Mouse (Mus musculus) mature B cell (primary cell): ENCODE measurements around the gene Slc41a2.
"Not testable (repeated sequence)": the region's sequence is repeated elsewhere in the genome, so short reads cannot be mapped to it uniquely, and the experiment has no call there.

Source experiments
- in situ Hi-C: fragments of 300-500 bp; cut with MboI; formaldehyde crosslinking; loops from 2 replicates; pipeline ENCODE4 v1.14.3; 2019

Gene Slc41a2

GRCm38 (mm10) chr10:83337159-83337951 is at the start of gene Slc41a2:
Slc41a2 (minus strand) TSS chr10:83337882.
- in situ Hi-C loops = no loop called here

- in situ Hi-C loops = no loop called here
Observed at GRCm38 (mm10) chr10:83385330-83385910, 47.7 kb upstream of the Slc41a2 start.

DNA sequence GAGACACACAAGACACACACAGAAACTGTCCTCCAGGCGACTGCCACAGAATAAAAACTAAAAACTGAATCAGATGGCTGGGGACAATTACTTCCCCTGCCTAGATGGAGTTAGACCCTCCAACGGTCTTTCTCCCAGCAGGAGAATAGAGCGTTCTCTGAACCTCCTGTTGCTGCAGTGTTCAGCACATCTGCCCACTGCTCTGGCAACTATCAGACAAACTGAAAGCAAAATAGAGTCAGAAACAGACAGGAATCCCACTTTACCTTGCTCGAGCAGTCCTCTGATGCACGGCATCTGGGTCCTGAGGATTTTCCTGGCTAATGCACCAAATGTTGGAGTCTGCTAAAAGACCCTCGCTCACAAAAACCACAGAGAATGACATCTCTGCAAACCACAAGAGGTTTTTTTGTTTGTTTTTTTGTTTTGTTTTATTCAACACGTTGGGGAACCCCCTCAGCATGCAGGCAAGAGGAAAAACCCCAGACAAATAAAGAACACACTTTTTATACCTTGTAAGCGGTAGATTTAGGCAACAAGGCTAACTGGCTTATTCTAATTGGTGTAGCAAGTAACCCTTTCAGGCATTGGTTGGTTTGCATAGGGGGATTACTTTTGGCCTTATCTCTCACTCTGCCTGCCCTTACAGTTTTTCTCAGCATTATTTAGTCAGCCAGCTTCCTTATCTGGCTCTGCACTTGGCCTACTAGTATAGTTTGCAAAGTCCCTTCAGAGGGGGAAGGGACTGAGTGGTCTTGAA is 47.0 kb upstream of the Slc41a2 start:
- in situ Hi-C loops = no loop called here

DNA sequence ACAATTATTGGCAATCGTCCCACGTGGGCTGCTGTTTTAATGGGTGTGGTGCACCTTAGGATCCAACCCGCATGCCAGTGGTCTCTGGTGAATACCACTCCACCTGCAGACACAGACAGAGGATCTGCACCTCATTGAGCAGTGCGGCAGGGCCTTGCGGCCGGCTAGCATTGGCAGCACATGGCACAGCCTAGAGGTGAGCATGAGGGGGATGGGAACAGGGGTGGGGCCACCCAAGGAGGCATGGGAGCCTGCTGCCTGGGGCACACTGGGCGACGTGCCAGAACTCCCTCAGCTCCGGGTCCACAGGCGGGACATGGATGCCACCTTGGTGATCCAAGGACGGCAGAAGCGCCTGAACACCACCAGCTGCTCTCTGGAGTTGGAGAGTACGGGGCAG is 46.2 kb upstream of the Slc41a2 start:
- in situ Hi-C loops = no loop called here

- in situ Hi-C loops = no loop called here
Observed at GRCm38 (mm10) chr10:83382988-83383387, 45.3 kb upstream of the Slc41a2 start.

GRCm38 (mm10) chr10:83382528-83382927 is 44.8 kb upstream of the Slc41a2 start:
- in situ Hi-C loops = no loop called here

- in situ Hi-C loops = no loop called here
Observed at GRCm38 (mm10) chr10:83380501-83380900, 42.8 kb upstream of the Slc41a2 start.

GRCm38 (mm10) chr10:83378083-83378833 is 40.6 kb upstream of the Slc41a2 start:
- in situ Hi-C loops = no loop called here

GRCm38 (mm10) chr10:83376911-83377682 is 39.4 kb upstream of the Slc41a2 start:
- in situ Hi-C loops = no loop called here

DNA sequence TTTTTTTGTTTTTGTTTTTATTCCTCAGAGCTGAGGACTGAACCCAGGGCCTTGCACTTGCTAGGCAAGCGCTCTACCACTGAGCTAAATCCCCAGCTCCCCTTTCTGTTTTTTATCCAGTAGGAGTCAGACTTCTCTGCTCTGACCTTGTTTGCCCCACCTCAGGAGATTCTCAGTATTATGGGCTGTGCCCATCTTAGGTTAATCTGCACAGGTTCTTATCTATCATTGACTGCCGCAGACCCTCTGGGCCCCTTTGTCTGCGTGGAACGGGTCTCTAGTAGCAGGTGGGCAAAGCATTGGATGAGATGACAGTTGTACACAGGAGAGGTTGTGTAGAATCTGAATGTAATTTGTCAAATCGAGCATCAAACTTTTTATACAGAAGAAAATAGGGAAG is 37.8 kb upstream of the Slc41a2 start:
- in situ Hi-C loops = not testable (repeated sequence)

DNA sequence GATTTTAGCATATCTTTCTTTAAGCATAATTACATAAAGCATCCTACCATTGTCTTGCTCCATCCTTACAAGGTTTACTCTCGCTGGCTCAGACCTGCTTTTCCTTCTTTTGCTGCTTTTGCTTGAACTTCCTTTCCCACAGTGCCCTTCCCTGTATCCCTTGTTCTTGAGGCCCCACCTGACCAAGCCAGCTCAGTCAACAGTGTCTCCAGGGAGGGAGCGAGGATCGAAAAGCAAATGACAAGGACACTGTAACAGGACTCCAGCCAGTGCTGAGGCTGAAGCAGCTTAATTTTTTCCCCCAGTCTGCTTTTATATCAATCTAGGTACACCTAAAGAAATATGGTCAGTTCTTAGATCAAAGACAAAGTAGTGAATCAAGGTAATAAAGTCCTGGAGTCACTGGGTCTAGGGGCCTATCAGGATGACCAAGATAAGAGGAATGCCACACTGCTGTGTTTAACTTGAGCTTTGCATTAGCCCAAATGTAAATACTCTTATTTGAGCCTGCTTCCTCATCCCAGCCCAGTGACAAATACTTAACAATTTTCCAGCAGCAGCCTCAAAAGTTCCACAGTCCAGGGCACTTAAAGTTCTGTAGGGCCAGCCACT is 36.5 kb upstream of the Slc41a2 start:
- in situ Hi-C loops = no loop called here

DNA sequence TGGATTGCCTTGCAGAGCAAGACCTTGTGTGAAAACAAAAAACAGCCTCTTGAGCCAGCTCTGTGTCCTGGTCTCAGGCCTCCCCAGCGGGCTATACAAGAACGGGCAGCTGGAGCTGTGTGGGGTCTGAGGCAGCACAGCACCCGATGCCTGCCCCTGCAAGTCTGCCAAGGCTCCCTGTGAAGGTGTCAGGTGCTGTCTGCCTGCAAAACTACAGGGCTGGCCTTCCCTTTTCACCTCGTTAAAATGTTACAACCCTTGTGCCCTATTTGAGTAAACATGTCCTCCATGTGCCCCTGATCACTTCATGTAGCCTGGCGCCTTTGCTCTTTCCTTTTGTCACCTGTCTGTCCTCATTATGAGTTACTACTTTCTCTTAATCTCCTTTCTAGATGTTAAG is 31.2 kb upstream of the Slc41a2 start:
- in situ Hi-C loops = no loop called here

DNA sequence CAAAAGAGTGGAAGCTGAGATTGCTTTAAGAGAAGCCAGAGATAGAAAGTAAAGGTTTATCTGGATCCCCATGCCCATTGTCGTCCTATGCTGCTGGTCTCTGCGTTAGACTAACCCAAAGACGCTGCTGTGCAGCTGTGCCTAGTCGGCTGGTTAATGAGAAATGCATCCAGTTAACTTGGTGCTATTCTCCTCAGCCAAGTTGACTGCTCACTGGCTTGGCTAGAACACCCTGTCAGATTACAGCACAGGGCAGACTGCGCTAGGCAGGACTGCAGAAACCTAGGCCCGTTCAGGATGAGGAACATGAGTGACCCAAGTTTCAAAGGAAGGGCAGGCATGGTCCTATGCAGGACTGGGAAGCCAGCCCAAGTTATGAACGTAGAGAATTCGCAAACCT is 25.8 kb upstream of the Slc41a2 start:
- in situ Hi-C loops = no loop called here

DNA sequence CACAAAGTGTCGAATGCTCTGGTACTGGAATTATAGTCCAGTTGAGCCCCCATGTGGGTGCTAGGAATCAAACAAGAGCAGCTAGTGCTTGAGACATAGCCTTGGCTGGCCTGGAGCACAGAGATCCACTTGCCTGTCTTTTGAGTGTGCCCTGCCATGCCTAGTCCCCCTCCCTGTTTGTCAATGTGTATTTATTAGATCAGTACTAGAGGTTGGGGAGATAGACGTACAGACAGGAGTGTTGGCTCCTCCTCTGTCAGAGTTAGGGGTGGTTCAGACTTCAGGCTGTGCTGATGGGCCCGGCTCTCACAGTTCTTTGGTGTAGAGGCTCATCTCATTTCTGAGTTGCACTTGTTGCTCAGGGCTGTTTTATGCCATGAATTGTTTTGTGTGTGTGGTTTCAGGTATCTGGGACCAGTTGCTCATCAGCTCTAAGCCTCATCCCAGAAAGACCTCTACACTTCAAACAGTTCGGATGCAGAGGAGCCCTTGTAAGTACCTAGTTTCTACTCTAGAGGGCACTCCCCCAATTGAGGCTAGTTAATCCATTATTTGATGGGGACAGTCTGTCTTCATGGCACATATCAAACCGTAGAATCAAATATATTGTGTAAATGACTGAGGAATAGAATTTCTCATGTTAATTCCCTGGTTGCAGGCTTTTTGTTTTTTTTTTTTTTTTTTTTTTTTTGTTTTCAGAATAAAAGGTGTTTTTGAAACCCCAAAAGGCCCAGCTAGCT is 24.1 kb upstream of the Slc41a2 start:
- in situ Hi-C loops = no loop called here

GRCm38 (mm10) chr10:83360356-83360755 is 22.7 kb upstream of the Slc41a2 start:
- in situ Hi-C loops = no loop called here

DNA sequence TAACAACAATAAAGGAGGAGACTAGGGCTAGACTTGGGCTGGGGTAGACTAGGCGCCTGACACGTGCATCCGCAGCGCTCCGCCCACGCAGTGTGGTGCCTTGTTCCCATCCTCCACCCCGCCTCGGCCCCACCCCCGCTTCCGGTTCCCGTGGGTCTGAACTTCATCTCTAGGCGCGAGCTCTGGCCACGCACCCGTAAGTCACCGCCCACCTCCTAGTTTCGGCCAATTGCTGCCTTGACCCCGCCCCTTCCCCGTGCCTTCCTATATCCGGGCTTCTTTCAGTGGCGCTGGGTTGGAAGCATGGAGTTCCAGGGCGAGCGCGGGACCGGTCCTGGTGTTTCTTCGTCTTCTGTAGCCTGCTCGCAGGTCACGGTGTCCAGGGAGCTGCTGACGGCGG is 22.3 kb upstream of the Slc41a2 start, which contains the start of gene D10Wsu102e:
D10Wsu102e (plus strand) TSS at position 266 of the 400 bp plus-strand sequence.
- in situ Hi-C loops = no loop called here

- in situ Hi-C loops = no loop called here
Observed at GRCm38 (mm10) chr10:83359451-83359850, 21.8 kb upstream of the Slc41a2 start.

DNA sequence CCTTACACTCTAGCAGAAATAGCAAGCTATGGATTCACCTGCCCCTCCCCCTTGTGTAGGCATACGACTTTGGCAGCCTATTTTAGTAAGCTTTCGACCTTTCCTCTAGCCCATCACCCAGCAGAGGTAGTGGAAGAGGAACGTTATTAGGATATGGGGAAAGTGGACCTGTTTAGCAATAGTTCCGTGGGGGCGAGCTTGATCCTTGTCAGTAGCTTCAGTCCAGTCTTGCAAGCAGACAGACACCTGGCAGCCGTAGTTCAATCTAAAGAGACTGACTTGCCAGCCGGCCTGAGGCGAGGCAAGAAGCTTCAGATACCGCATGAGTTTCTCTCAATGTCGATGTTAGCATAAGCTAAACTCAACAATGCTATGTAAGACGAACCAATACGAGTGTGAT is 18.7 kb upstream of the Slc41a2 start:
- in situ Hi-C loops = no loop called here

DNA sequence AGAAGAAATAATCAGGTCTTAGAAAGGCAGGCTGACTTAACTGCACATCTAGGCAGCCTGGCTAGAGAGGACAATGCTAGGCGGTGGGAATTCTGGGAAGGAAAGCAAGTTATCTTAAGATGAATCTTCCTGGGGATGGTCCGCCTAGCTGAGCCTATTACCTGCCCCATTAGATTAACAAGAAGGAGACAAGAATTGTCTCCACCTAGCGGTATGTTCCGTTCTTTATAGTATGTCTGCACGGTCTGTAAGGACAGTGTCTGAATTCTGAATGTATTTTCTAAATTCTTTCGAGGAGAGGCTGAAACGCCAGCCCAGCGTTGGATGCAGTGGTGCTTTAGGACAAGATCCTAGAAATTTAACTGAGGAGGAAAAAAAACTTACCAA is 16.6 kb upstream of the Slc41a2 start:
- in situ Hi-C loops = no loop called here

- in situ Hi-C loops = no loop called here
Observed at GRCm38 (mm10) chr10:83353680-83354332, 16.1 kb upstream of the Slc41a2 start.
